Mouse (Mus musculus) ES-E14 (cell line): ENCODE results near the gene Dpp4.

Source experiments
- CHD2 ChIP-seq: IDR thresholded peaks from 2 replicates; pipeline ENCODE4 v1.6.1; 2014; ENCODE audit warnings: mild to moderate bottlenecking, low read depth, low read length, inconsistent platforms
- HCFC1 ChIP-seq: IDR thresholded peaks from 2 replicates; pipeline ENCODE4 v1.6.1; 2012; ENCODE audit warnings: low read length, inconsistent platforms, borderline replicate concordance; ENCODE audit not compliant: insufficient read depth
- MAFK ChIP-seq: IDR thresholded peaks from 2 replicates; pipeline ENCODE4 v1.6.1; 2014; ENCODE audit warnings: mild to moderate bottlenecking, low read depth, low read length, inconsistent platforms; ENCODE audit not compliant: insufficient read depth
- ZC3H11A ChIP-seq: IDR thresholded peaks from 2 replicates; pipeline ENCODE4 v1.6.1; 2012; ENCODE audit warnings: low read depth, mild to moderate bottlenecking, inconsistent platforms, low read length, borderline replicate concordance
- ZNF384 ChIP-seq: IDR thresholded peaks from 2 replicates; pipeline ENCODE4 v1.6.1; 2012; ENCODE audit warnings: low read depth, low read length, inconsistent platforms

DNA sequence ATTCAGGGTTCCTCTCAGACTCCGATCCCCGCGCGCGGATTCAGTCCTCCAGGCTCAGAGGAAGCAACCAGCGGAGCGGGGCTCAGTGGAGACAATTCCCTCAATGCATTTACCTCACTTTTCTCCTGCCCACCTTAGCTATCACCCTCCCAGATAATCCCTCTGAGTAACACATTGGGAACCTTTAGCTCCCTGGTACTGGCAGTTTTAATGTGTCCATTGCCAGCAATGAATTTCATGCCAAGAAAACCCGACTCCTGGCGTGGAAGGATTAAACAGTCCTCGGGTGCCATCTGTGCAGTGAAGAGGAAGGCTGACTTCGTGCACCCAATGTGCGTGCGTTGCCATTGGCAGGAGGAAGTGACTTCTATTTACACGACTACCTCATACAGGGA, 70.3 kb downstream of the Dpp4 start:
- TF ChIP-seq HCFC1, result no peak
- no peak for TF ChIP-seq MAFK
- no peak for TF ChIP-seq ZNF384
- no peak for TF ChIP-seq CHD2
- TF ChIP-seq ZC3H11A, result no peak
